Mouse (Mus musculus) heart, postnatal 4 days (tissue): Measurements from ENCODE around the gene Smoc1. TPM values are rescaled to one million over a fixed set of nuclear protein-coding genes. Genes with fewer than 3 reads are reported as not detected.

ENCODE experiments used
- DNase-seq: peaks from one replicate; pipeline ENCODE4 v3.0.0; 2021
- total RNA-seq, 2 experiments: library from RNA; stranded (reverse); gene quantifications; 2 replicates each; pipeline ENCODE4 v1.2.3; 2021

Gene Smoc1
- total RNA-seq, 2 experiments from 2014 or later: 10.2 to 11.2 TPM

DNA sequence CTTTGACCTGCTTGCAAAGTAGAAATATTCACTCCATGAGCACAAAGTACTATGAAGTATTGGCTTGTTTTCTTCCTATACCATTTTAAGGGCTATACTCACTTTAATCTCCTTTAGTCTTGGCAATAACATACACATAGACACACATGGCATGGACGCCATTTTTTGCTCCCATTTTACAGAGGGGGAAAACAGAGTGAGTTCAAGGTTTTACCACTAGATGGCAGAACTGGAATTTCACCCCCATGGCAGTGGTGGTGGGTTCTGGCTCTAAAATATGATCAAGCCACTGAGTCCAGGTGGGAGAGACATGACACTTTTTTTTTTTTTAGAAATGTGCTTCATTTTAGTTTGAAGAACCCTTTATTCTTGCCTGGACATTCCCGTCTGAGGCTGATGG lies 1.6 kb upstream of the Smoc1 start:
- no peak for DNase-seq

DNA sequence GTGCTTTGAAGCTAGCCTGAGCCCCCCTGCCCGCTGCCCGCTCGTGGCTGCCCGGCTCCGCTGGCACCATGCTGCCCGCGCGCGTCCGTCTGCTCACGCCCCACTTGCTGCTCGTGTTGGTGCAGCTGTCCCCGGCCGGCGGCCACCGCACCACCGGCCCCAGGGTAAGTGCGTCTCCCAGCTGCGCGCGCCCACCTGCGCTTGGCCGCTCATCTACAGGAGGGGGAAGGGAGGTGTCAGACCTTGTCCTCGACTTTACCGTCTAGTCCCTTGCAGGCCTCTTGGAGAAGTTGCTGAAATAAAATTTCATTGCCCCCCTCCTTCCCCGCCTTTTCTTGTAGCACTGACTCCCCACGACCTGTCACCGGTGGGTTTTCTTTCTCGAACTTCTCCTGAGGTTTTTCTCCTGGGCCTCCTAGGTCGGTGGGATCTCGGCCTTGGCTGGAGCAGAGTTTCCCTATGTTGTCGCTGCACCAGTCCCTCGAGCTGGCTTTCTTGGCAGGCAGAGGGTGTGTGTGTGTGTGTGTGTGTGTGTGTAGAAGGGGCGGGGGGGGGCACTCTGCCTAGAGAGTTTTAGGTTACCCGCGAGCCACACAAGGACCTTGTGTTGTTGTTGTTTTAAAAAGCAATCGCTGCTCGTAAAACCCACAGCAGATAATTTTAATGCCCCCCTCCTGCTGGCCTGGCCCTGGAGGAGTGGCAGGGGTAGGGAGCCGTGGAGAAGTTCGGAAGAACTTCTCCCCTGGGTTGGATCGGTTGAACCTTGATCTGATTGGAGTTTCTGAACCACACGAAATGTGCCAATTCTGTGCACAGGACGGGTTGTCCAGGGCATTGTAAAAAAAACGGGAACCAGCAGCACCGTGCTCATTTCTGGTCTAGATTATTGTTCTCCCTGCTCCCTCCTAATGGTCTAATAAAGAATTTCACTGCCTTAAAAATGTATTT lies 661 bp downstream of the Smoc1 start:
- DNase-seq: no peak

DNA sequence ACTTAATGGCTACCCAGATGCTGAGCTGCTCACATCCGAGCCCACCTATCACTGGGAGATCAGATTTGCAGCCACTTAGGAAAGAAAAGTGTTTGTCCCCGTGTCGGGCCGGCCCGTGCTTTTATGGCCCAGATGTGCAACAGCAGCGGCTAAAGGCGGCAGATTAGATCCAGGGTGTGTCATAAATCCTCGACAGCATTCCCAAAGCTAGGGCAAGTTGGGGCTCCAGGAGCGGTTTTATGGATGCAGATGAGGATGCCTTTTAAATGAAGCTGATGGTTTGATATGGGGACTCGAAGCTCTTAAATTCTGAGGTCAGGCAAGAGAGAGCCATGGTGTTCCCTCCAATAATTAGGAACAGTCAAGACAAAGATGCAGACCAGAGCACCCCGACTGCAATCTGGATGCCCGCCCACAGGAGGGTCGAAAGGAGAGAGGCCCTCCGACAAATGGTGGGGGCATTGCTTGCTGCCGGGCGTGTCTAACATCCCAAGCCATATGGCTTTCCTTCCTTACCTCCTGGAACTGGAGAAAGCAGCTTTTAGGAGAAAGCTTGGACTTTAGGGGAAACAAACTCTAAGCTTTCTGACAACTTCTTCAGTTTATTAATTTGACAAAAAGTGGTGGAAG lies 1.8 kb downstream of the Smoc1 start:
- DNase-seq: no peak

DNA sequence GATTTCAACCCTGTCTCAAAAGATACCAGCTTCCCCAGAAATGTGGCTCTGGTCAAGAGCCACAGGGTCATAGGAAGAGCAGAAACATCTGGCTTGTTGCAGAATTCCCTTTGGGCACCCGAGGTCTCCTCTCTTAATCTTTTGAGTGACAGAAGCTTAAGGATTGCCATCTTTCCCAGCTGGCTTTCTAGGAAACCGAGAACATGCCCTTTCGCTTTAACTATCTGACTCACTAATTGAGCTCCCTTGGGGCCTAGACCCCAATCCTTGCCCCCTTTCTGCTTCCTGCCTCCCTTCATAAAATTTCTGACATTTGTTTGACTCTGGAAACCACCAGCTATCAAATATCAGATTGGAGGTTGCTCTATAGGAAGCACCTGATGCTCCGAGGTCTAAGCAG lies 3.1 kb downstream of the Smoc1 start:
- no peak for DNase-seq

DNA sequence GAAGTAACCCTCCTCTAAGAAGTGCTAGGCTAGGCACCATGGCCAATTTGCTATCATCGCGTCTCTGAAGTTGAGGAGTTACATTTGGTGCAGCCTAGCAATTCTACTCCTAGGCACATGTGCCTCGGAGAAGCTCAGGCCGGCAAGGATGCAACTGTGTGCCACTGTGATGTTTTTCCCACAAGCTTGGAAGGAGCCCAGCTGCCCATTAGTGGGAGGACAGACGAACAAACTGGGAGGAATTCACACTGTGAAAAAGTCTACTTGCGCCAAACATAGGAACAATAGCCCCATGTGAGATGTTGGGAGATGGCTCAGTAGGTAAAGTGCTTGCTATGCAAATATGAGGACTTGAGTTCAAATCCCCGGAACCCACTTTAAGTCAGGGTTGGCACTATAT lies 5.0 kb downstream of the Smoc1 start:
- no peak for DNase-seq

DNA sequence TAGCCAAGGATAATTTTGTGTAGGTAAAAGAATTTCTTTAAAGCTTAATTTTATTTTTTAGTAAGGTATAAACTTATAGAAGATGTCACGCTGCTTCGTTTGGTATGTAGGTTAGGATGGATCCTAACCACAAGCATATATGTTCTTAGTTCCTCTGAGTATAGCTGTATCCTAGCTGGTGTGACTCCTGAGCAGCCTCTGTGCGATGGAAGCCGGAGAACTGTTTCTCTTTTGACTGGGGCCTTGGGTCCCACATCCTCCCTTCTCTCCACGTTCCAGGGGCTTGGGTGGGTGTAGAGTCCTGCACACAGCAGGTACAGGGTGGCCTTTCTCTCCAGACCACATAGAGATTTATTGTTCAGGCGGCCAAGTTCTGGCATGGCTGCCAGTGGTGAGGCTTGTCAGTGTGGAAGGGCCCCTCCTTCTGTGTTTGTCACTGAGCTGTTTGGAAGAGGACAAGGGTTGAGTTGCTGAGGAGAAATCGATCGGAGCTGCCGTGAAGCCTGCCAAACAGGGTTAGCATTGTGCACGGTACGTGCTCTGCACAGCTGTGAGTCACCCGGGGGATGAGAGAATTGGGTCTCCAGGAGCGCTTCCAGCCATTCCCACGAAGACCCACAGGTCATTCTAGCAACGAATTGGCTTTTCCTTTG lies 6.9 kb downstream of the Smoc1 start:
- no peak for DNase-seq

DNA sequence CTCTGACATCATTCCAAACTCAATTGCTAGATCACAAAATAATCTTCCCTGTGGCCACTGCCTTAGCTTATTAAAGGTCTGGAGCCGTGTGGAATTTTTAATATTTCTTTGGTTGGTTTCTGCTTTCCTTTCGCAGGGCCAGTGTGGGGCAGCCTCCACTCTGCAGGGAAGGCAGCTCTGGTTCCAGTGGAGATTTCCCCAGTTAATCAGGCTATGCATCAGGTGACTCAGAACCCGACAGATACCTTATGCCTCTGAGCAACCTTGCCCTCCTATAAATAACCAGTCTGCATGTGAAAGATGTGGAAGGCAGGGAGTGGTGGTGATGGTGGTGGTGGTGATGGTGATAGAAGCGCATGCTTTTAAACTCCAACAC lies 7.4 kb downstream of the Smoc1 start:
- DNase-seq: no peak

DNA sequence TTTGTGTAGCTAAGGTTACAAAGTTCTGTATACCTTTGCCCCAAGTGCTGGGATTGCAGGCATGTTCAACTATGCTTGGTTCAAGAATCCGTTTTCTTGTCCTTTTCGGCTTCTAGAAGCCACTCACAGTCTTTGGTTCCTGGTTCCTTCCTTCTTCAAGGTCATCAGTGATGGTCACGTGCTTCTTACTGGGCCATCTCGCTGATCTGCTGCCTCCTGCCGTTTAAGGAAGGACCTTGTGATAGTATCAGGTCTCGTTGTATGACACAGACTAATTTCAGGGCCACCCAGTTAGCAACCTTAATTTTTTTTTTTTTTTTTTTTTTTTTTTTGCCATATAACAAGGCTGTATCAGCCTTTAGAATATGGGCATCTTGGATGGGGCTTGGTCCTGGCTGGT lies 9.2 kb downstream of the Smoc1 start:
- DNase-seq: no peak

DNA sequence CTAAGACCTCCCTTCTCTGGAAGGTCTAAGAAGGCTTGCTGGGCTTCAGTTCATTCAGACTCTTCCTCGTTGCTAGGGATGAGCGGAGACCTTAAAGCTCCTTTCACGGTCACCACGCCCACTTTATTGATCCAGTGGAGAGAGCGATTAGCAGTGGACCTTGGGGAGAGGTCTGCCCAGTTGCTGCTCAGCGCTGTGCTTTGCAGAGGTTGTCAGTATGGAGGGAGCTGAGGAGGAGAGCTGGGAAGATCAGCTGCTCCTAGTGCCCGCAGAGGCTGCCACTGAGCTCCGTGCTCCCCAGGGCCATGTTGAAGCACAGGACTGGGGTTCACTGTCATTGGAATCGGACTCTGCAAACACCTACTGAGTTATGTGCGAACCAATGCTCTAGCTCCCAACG lies 17.0 kb downstream of the Smoc1 start:
- no peak for DNase-seq

DNA sequence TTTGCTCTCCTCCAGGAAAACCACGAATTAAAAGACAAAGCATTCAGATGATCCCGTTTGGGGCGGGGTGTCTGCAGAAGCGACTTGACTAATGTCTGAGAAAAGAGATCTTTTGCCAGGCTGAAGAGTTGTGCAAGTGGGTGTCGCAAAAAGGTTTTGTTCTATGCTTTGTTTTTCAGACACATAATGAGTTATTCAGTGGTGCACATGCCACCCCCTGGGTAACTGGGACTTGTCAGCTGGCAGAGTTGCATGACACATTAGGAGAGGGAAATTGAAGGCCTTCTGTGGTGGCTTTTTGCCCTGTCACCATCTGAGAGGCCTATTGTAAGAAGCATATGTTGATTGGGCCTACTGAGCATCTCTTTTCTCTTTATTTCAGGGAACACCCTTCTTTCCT lies 20.3 kb downstream of the Smoc1 start:
- no peak for DNase-seq

DNA sequence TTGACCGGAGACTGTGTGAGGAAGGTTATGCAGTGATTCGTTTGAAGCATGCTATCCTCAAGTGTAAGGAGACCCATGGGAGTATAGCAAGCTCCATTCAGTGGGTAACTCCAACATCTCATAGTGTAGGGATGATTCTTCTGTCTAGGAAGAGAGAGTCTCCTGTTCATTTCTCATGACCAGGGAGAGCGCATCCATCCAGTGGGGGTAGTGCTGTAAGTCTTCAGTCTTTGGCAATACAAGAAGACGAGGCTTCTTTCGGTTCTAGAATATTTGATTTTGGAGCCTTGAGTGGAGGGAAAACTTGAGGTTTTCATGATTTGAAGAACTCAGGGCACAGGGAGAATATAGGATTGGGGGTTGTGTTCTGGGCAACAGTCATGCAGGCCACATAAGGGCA lies 23.1 kb downstream of the Smoc1 start:
- DNase-seq: no peak

DNA sequence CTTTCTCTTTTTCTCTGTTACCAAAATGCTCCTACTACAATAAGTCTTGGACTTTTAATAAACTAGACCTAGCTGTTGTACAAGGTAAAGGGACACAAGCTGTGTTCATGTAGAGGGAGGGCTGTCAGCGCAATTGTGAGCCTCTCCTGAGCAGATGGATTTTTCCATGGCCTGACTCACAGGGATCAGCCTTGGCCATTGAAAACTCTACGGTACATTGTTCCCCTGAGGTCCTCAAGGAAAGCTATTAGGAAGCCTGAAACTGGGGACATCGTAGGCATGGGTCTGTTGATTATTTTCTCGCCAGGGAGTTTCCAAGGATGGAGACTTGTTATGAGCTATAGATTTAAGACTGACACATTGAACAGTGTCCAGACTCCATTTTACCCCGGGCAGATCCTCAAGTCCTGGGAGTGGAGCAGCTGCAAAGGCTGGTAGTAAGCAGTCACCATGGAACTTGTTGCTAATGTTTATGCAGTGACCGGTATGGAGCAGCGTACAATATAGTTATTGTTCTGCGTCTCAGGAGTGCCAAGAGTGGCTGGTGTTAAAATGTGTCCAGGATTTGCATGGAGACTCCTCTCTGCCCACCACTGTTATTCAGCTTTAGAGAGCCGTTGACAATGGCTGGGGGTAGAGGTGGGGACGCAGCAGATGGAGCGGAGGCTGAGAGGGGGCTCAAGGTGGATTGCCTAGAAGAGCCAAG lies 28.5 kb downstream of the Smoc1 start:
- no peak for DNase-seq

DNA sequence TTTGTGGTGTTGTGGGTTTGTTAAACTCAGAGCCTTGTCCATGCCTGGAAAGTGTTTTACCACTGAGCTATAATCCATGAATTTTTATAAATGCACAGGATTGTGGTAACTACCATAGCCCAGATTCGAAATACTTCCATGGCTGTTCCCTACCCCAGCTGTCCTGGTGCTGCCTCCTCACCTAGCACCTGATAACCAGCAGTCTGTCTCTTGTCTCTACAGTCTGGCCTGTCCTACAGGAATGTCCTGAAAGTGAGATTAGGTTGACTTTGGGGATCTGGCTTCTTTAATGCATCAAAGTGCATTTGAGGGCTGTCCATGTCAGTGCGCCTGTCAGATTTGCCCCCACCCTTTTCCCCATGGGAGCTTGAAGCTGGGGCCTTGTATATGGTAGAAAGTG lies 29.2 kb downstream of the Smoc1 start:
- DNase-seq: no peak

DNA sequence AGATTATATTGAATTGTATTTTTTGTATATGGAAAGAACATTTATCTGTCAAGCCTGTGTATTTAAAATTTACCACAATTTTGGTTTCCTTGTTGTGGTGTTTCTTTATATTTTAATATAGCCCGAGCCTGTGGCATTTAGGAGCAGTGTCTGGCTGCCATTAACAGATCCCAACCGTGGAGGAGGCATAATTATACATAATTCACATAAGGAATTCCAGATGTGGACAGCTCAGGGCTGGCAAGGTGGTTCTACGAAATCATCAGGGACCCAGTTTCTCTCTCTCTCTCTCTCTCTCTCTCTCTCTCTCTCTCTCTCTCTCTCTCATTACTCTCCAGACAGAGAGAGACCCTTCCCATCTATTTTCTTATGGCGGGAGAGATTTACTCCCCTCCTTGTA lies 31.0 kb downstream of the Smoc1 start:
- no peak for DNase-seq

DNA sequence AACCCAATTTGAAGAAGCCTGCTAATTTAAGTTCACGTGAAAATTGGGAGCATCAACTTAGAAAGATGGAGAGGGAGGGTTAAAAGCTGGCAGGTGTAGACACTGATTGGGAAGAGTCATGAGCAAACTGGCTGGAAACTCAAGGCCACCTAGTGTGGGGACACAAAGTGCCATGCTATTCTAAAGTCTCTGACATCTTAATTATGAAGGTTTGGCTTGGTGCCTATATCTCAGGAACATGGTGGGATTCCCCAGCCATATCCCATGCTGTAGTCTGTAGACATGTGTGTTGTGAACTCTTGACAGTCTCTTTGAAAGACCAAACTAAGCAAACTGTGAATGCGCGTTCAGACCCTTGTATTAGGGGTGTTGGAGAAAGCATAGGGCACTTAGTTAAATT lies 32.0 kb downstream of the Smoc1 start:
- no peak for DNase-seq

DNA sequence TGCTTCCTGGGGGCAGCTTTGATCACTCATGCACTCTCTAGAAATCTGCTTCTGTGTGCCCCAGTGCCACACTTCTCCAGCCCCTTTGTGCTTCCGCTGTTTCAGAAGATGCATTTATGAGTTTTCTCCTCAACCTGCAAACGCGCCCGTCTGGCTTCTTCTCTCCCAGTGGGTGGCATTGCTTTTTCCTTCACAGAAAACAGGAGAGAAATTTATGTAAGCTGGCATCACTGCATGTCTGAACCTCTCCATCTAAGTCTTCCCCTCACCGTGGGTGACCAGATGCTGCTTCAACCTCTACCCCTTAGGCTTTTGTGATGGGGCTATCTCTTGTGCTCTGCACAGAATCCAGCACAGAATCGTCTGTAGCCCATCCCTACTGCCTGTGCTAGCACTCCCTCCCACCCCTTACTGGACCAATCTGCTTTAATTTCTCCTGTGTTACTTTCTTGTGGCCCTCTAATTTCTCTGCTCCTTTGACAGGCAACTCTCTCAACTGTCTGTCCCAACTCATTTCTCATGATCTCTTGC lies 35.3 kb downstream of the Smoc1 start:
- DNase-seq: no peak

DNA sequence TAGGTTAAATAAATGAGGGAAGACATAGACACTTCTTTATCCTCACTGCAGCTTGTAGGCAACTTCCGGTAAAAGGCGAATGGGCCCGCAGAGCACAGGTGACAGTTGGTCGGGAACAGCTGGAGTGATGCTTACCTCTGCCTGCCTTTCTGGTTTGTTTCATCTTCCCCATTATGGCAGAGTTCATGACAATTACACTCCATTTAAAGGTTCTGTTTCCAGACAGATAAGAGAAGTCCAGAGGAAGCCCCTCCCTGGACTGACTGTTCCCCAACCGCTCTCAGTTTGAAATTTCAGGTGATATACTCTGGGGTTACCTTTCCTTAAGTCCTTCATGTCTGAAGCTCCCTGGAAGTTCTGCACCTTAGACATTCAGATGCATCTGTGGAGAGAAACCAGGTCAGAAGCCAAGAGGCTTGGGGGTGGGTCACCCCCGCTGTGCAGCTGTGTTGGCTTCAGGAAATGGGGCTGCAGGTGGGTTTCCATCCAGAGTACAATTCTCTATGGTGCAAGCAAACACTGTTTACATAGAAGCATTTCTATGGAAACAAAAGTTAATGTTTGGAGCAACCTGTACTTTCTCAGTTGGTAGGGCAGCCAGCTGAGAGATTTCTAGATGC lies 36.8 kb downstream of the Smoc1 start:
- no peak for DNase-seq

DNA sequence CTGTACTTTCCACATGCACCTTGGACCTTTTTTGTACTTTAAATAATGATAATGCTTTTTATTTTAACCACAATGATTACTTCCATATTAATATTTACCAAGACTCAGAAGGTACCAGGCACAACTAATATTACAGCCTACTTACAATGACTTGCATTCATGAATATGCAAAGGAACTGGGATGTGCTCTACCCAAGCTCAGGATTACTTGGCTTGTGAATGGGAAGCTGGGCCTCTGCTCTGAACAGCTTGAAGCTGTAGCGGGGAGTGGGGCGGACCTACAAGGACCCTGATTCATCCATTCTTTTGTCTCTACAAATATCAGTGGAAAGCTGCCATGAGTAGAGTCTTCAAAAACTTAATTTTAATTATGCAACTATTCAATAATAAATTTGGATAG lies 47.5 kb downstream of the Smoc1 start:
- DNase-seq: no peak

DNA sequence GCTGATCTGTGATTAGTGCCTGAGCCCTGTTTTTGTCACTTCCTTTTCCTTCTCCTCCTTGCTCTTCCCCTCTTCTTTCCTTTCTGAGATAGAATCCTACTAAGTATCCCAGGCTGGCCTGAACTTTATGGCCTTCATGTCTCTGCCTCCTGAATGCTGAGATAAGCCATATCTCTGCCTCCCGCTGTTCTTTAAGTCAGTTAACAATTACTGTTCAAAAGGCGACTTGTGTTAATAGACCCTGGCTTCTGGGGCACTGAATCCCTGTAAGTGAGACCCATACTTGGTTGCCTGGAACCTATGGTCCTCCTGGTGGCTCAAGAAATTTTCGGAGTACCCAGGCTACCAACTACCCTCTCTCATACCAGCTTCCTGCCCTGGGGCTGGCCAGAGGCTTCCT lies 48.3 kb downstream of the Smoc1 start:
- no peak for DNase-seq

DNA sequence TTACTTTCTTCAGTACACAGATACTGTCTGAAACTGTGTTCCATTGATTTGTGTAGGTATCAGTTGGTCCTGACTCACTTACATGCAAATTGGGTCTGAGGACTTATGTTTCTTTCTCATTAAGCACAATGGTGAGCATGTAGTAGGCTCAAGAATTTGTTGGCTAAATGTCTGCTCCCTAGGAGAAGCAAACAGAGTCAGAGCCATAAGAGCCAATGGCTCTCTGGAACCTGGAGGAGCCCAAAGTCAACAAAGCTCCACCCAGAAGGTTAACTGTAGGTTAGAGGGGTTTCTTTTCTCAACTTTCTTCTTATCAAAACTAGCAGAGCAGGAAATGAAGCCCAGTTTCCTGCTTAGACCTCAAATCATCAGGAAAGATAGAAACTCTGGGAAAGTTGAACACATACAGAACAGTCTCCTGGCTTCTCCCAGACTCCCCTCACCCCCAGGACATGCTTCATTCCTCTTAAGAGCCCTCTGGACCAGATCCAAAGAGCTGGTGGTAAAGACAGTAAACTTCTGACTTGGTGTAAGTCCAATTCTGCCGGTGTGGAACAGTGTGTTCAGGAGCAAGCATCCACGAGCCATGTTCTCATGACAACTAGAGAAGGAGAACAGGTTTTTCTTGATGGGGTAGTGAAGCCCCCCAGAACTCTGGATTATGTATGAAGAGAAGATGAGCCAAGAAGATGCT lies 51.5 kb downstream of the Smoc1 start:
- peak; percentile 12 for DNase-seq

DNA sequence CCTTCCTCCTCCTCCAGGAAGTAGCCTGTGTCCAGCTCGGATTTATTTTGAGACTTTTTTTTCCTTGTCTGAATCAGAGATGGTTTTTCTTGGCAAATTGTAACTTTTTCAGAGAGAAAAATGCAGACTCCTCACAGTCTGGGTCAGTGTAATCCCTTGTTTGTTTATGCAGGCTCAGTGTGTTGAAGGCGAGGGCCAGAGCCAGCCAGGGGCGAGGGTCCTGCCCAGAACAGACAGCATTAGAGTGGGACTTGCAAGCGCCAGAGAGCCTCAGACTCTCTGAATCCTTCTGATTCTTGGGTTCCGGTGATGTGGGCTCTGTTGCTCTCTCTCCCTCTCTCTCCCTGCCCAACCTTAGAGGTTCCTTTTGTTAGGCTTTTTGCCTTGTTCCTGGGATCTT lies 53.7 kb downstream of the Smoc1 start:
- DNase-seq: no peak

DNA sequence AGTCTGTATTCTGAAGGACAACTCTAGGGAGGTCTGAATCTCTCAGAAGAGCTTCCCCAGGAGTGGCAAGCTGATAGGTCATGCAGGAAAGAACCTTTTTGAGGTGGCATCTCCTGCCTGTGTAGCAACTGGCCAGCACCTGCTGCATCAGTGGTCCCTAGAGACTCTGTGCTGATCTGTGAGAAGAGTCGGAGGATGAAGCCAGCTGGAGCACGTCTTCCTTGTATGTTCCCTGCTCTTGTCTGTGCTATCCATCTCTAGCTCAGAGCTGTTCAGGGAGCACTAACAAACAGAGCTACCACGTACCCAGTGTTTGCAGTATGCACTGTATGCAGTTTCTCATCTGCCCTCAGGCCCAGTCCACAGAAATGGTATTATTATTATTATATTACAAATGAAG lies 54.4 kb downstream of the Smoc1 start:
- DNase-seq: no peak
